Mouse (Mus musculus): Measurements from ENCODE around the gene Btbd9.
"Not testable (repeated sequence)": the region's sequence is repeated elsewhere in the genome, so short reads cannot be mapped to it uniquely, and the experiment has no call there.

The Btbd9 gene

GRCm38 (mm10) chr17:30575941-30576773 is at the start of gene Btbd9:
Gene Btbd9, minus strand, starts transcription at chr17:30576488.
- DNase-seq (ENCODE audit: low spot score) = peak; percentile 97

- not testable (repeated sequence) for DNase-seq (ENCODE audit: low spot score)
Observed at GRCm38 (mm10) chr17:30624132-30624531, 47.8 kb upstream of the Btbd9 start, which contains the start of gene Dnah8. Gene Dnah8, plus strand, starts transcription at chr17:30624354.

- no peak for DNase-seq (ENCODE audit: low spot score)
Observed at GRCm38 (mm10) chr17:30623200-30623599, 46.9 kb upstream of the Btbd9 start.

GRCm38 (mm10) chr17:30621450-30621849 is 45.2 kb upstream of the Btbd9 start:
- DNase-seq (ENCODE audit: low spot score) = no peak

GRCm38 (mm10) chr17:30620548-30620947 is 44.3 kb upstream of the Btbd9 start:
- no peak for DNase-seq (ENCODE audit: low spot score)

- DNase-seq (ENCODE audit: low spot score) = no peak
Observed at GRCm38 (mm10) chr17:30619153-30619552, 42.9 kb upstream of the Btbd9 start.

GRCm38 (mm10) chr17:30618136-30618891 is 42.0 kb upstream of the Btbd9 start:
- DNase-seq (ENCODE audit: low spot score) = no peak

- DNase-seq (ENCODE audit: low spot score) = no peak
Observed at GRCm38 (mm10) chr17:30616203-30616602, 39.9 kb upstream of the Btbd9 start.

GRCm38 (mm10) chr17:30613350-30613749 is 37.1 kb upstream of the Btbd9 start:
- DNase-seq (ENCODE audit: low spot score) = no peak

GRCm38 (mm10) chr17:30612075-30612859 is 36.0 kb upstream of the Btbd9 start:
- DNase-seq (ENCODE audit: low spot score) = peak; percentile 98

GRCm38 (mm10) chr17:30611221-30612074 is 35.2 kb upstream of the Btbd9 start:
- DNase-seq (ENCODE audit: low spot score) = no peak

GRCm38 (mm10) chr17:30610739-30611138 is 34.5 kb upstream of the Btbd9 start:
- no peak for DNase-seq (ENCODE audit: low spot score)

- DNase-seq (ENCODE audit: low spot score) = no peak
Observed at GRCm38 (mm10) chr17:30609980-30610307, 33.7 kb upstream of the Btbd9 start.

- DNase-seq (ENCODE audit: low spot score) = no peak
Observed at GRCm38 (mm10) chr17:30609305-30609979, 33.2 kb upstream of the Btbd9 start.

- no peak for DNase-seq (ENCODE audit: low spot score)
Observed at GRCm38 (mm10) chr17:30607909-30608495, 31.7 kb upstream of the Btbd9 start.

- DNase-seq (ENCODE audit: low spot score) = no peak
Observed at GRCm38 (mm10) chr17:30607330-30607729, 31.0 kb upstream of the Btbd9 start.

GRCm38 (mm10) chr17:30606634-30607081 is 30.4 kb upstream of the Btbd9 start:
- DNase-seq (ENCODE audit: low spot score) = no peak

- DNase-seq (ENCODE audit: low spot score) = no peak
Observed at GRCm38 (mm10) chr17:30606206-30606605, 29.9 kb upstream of the Btbd9 start.

- DNase-seq (ENCODE audit: low spot score) = no peak
Observed at GRCm38 (mm10) chr17:30605001-30605400, 28.7 kb upstream of the Btbd9 start.

- DNase-seq (ENCODE audit: low spot score) = no peak
Observed at GRCm38 (mm10) chr17:30604296-30604695, 28.0 kb upstream of the Btbd9 start.

All from T-cell, adult 2 months (primary cell).